Mouse (Mus musculus) left cerebral cortex, adult 2 months (tissue): ENCODE measurements around the gene Ranbp10. TPM values are rescaled to one million over a fixed set of nuclear protein-coding genes. Genes with fewer than 3 reads are reported as not detected.

ENCODE experiments used
- DNase-seq, 2 experiments: peaks; one replicate each; pipeline ENCODE4 v3.0.0; 2021 to 2022; ENCODE audit warnings: low spot score in 2 of 2, mixed read lengths in 1 of 2; ENCODE audit errors: extremely low spot score in 1 of 2
- H3K27ac ChIP-seq: fragments of 200-600 bp; 2 replicates; pipeline ENCODE4 v1.8.1; 2022
- H3K4me3 ChIP-seq: fragments of 200-600 bp; 2 replicates; pipeline ENCODE4 v1.8.1; 2022
- CTCF ChIP-seq: fragments of 200-600 bp; IDR thresholded peaks from 2 replicates; pipeline ENCODE4 v1.8.1; 2022; ENCODE audit warnings: antibody characterized with exemption, mild to moderate bottlenecking, moderate library complexity
- intact Hi-C: fragments of 180-260 bp; cut with DNase I; formaldehyde crosslinking; loops from one replicate; pipeline ENCODE4 v1.15.1; 2025
- total RNA-seq, 2 experiments: library from RNA; stranded (reverse); gene quantifications; 2 replicates each; pipeline ENCODE4 v1.2.3; 2021

The Ranbp10 gene
- total RNA-seq, 2 experiments from 2014 or later = 23.7 to 25.2 TPM

DNA sequence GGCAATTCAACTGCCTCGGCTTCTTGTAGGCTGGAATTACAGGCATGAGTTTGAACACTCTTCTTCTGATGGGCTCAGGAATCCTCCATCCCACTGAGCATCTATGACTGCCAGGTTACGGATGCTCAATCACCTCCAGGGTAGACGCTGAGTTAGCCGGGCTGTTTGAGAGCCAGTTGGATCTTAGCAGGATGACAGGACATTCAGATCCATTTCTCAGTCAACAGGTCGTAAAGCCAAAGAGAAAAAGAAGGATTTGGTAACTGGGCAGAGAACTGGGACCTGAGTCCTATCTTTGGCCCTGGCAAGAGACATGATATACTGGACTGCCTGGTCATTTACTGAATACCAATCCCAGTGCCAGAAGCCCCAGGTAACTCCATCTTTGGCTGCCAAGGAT lies 87.9 kb downstream of the Ranbp10 start:
- Histone ChIP-seq H3K27ac (no peak overlapping the region), H3K4me3 (no peak overlapping the region)
- DNase-seq = no peak
- intact Hi-C loops = no loop called here
- TF ChIP-seq CTCF = no peak

DNA sequence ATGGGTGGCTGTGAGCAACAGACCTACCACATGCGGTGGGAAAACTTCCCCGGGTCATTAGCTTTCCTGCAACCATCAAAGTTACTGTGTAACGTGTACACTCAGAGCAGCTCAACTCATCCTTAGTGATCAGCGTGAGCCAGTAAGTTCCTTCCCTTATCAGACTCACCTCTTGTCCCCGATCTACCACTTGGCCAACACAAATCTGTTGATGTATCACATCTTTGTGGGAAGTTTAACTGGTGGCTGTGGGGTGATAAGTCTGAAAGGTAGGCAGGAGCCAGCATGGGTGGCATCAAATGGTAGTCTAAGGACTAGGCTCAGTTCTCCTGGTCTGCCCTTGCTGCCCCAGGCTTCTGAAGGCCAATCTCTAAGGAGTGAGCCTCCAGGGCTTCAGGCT lies 95.0 kb downstream of the Ranbp10 start:
- Histone ChIP-seq H3K4me3 (no peak overlapping the region), H3K27ac (no peak overlapping the region)
- intact Hi-C loops = no loop called here
- TF ChIP-seq CTCF = no peak
- no peak for DNase-seq

DNA sequence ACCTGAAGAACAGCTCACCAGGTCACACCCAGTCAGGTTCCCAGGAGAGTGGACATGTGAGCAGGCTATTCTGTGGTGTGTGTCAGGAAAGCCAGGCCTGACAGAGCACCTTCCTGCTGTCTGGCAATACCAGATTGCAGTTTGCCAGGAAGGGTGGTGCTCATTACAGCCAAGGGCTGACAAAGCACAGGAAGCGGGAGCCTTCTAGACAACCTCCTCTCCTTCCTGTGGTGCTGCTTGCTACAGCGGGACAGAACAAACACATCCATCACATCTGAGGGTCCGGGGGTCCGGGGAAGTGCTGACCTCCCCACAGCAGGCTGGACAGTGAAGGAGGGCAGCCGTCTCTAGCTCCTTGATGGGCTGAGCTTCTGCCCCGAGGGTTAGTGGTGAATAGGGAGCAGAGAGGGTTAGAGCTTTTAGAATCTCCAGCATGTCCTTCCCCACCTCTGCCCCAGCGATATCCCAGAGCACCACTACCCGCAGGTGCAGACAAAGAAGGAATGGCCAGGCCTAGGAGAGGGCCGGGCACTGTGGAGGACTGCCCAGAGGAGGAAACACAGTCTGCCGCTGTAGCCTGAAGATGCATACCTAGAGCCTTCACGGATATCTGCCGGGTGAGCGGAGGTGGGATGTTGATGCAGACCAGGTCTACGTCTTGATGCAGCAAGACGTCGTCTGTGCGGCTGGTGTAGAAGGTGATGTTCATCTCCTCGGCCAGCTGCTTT lies 99.6 kb downstream of the Ranbp10 start:
- DNase-seq = no peak

DNA sequence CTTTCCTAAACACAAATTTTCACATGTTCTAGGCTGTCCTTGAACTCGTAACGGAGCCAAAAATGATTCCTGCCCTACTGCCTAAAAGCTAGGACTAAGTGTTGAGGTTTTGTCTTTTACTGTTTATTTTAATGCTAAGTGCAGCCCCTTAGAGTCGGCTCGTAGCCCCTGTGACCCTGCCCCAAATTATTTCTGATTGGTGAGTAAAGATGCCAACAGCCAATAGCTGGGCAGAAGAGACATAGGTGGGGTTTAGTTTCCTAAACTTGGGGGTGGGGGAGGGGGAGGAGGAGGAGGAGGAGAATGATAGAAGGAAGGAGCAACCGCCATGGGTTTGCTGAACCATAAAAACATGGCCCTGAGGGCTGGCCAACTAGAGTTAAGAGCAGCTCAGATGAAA lies 101.4 kb downstream of the Ranbp10 start:
- TF ChIP-seq CTCF = no peak
- Histone ChIP-seq H3K4me3 (no peak overlapping the region), H3K27ac (no peak overlapping the region)
- intact Hi-C loops = no loop called here
- no peak for DNase-seq

More for the DNA sequence above, 99.6 kb downstream of the Ranbp10 start:
- no peak for TF ChIP-seq CTCF
- intact Hi-C loops = no loop called here
- H3K4me3 ChIP-seq = no peak overlapping the region
- peak overlapping the region; percentile 29 for H3K27ac ChIP-seq

- TF ChIP-seq CTCF = no peak
- intact Hi-C loops = no loop called here
- no peak for DNase-seq
- no peak overlapping the region for H3K4me3 ChIP-seq
- no peak overlapping the region for H3K27ac ChIP-seq
These were observed 104.3 kb downstream of the Ranbp10 start for GRCm38 (mm10) chr8:105722861-105723260.

DNA sequence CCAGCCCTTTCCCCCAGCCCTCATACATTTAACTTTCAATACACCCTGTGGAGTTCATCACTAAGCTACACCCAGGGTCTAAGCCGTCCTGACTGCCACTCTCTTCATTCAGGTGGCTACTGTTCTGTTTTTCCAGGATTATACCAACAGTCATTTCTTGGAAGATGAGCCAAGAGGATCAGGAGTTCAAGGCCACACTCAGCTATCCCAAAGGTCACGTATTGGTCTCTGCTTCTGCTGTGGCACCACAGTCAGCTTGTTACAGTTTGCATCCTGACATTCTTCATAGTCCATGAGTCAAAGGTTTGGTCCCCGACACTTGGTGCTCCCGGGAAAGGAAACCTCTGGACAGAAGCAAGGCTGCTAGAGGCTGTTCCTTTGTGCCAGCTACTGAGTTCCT lies 107.5 kb downstream of the Ranbp10 start:
- intact Hi-C loops = no loop called here
- no peak overlapping the region for H3K27ac ChIP-seq
- TF ChIP-seq CTCF = no peak
- no peak for DNase-seq
- H3K4me3 ChIP-seq = no peak overlapping the region

Other genes with a start within 250 kb of the Ranbp10 start
- gene Ripor1, start 222.1 kb downstream of the Ranbp10 start, total RNA-seq = 10 to 100 TPM; 81.0 to 91.4 TPM
- gene Ctcf, start 190.8 kb downstream of the Ranbp10 start, total RNA-seq = 10 to 100 TPM; 67.4 to 70.2 TPM
- not detected for gene Agrp, start 190.0 kb downstream of the Ranbp10 start, total RNA-seq
- gene Carmil2, start 141.1 kb downstream of the Ranbp10 start, total RNA-seq = 10 to 100 TPM; 60.4 to 65.0 TPM
- gene Acd, start 126.2 kb downstream of the Ranbp10 start, total RNA-seq = 10 to 100 TPM; 51.7 to 56.6 TPM
- gene Pard6a, start 126.2 kb downstream of the Ranbp10 start, total RNA-seq = 10 to 100 TPM; 43.0 to 47.2 TPM
- gene 4933405L10Rik, start 119.7 kb downstream of the Ranbp10 start, total RNA-seq = under 1 TPM in 1 of 2 experiments, not detected in 1; 0.29 TPM
- 10 to 100 TPM in 1 of 2 experiments, 1 to 10 TPM in 1; 9.6 to 10.6 TPM for gene Enkd1, start 119.1 kb downstream of the Ranbp10 start, total RNA-seq
- gene Gfod2, start 68.7 kb downstream of the Ranbp10 start, total RNA-seq = 10 to 100 TPM; 21.0 to 26.0 TPM
- under 1 TPM in 1 of 2 experiments, not detected in 1; 0.44 TPM for gene Tsnaxip1, start 381 bp upstream of the Ranbp10 start, total RNA-seq
- gene Cenpt, start 25.9 kb upstream of the Ranbp10 start, total RNA-seq = 10 to 100 TPM; 16.8 to 17.6 TPM
- 10 to 100 TPM; 38.1 to 41.0 TPM for gene Thap11, start 27.8 kb upstream of the Ranbp10 start, total RNA-seq
- gene Nutf2, start 33.2 kb upstream of the Ranbp10 start, total RNA-seq = 10 to 100 TPM; 29.4 to 32.8 TPM
- 10 to 100 TPM; 64.4 to 68.5 TPM for gene Edc4, start 53.5 kb upstream of the Ranbp10 start, total RNA-seq
- gene Nrn1l, start 66.2 kb upstream of the Ranbp10 start, total RNA-seq = 1 to 10 TPM; 3.5 to 3.7 TPM
- gene Pskh1, start 73.1 kb upstream of the Ranbp10 start, total RNA-seq = 1 to 10 TPM; 6.6 to 8.7 TPM
- 1 to 10 TPM; 1.5 to 2.6 TPM for gene Ctrl, start 106.5 kb upstream of the Ranbp10 start, total RNA-seq
- 10 to 100 TPM; 90.3 to 91.9 TPM for gene Psmb10, start 111.1 kb upstream of the Ranbp10 start, total RNA-seq
- gene Lcat, start 116.0 kb upstream of the Ranbp10 start, total RNA-seq = 10 to 100 TPM; 25.3 to 25.8 TPM
- gene Slc12a4, start 138.7 kb upstream of the Ranbp10 start, total RNA-seq = 10 to 100 TPM; 18.2 to 19.8 TPM
- gene Dpep3, start 152.1 kb upstream of the Ranbp10 start, total RNA-seq = not detected
- 10 to 100 TPM; 19.7 to 21.9 TPM for gene Dus2, start 164.0 kb upstream of the Ranbp10 start, total RNA-seq
- gene Dpep2nb, start 178.6 kb upstream of the Ranbp10 start, total RNA-seq = not detected
- gene Ddx28, start 184.5 kb upstream of the Ranbp10 start, total RNA-seq = 10 to 100 TPM; 14.1 to 14.9 TPM
- gene Nfatc3, start 231.5 kb upstream of the Ranbp10 start, total RNA-seq = 10 to 100 TPM; 12.1 to 13.4 TPM